Mouse (Mus musculus) liver, embryonic 14.5 days (tissue): ENCODE results near the gene Cyb5r3. TPM values are rescaled to one million over a fixed set of nuclear protein-coding genes. Genes with fewer than 3 reads are reported as not detected.

Source experiments
- ATAC-seq: fragments of 200-750 bp; cut with Nextera tagmentation; 2 replicates; pipeline ENCODE4 v1.8.0; 2017; ENCODE audit warnings: moderate number of reproducible peaks, mild to moderate bottlenecking, moderate library complexity; ENCODE audit not compliant: insufficient read depth
- DNase-seq, 3 experiments: peaks; one replicate each; pipeline ENCODE4 v3.0.0-alpha.2; 2012 to 2013; ENCODE audit warnings: low read depth in 3 of 3, low spot score in 3 of 3
- H3K27ac ChIP-seq: fragments of 300-500 bp; sonication (generic); 2 replicates; pipeline ENCODE4 v1.5.1; 2014; ENCODE audit warnings: moderate library complexity, mild to moderate bottlenecking, control low read depth, inconsistent platforms
- H3K27me3 ChIP-seq: fragments of 300-500 bp; sonication (generic); 2 replicates; pipeline ENCODE4 v1.6.1; 2014; ENCODE audit warnings: mild to moderate bottlenecking, low read length, moderate library complexity; ENCODE audit not compliant: control insufficient read depth, insufficient read depth
- H3K36me3 ChIP-seq: fragments of 300-500 bp; sonication (generic); replicated peaks from 2 replicates; pipeline ENCODE4 v1.6.1; 2014; ENCODE audit warnings: low read depth; ENCODE audit not compliant: control insufficient read depth, insufficient read depth
- H3K4me1 ChIP-seq, 2 experiments: fragments of 200-500 bp in 1 of 2; fragments of 300-500 bp in 1 of 2; sonication (generic) in 1 of 2; replicated peaks; 2 replicates each; pipeline ENCODE4 v1.6.1; 2012 to 2014; ENCODE audit warnings: antibody characterized with exemption in 1 of 2, inconsistent platforms in 1 of 2, low read length in 1 of 2; ENCODE audit not compliant: control insufficient read depth in 2 of 2, insufficient read depth in 2 of 2
- H3K4me2 ChIP-seq: fragments of 300-500 bp; sonication (generic); 2 replicates; pipeline ENCODE4 v1.6.1; 2014; ENCODE audit warnings: low read depth, mild to moderate bottlenecking, control low read depth, moderate library complexity
- H3K4me3 ChIP-seq, 2 experiments: fragments of 200-500 bp in 1 of 2; fragments of 300-500 bp in 1 of 2; sonication (generic) in 1 of 2; 2 replicates each; pipeline ENCODE4 v1.5.1; 2012 to 2014; ENCODE audit warnings: low read depth in 2 of 2, low read length in 2 of 2, mild to moderate bottlenecking in 2 of 2, control low read depth in 1 of 2, inconsistent platforms in 1 of 2, moderate library complexity in 1 of 2; ENCODE audit not compliant: insufficient read depth in 1 of 2
- H3K9ac ChIP-seq: fragments of 300-500 bp; sonication (generic); replicated peaks from 2 replicates; pipeline ENCODE4 v1.6.1; 2014; ENCODE audit warnings: mild to moderate bottlenecking, control low read depth, moderate library complexity
- H3K9me3 ChIP-seq: fragments of 300-500 bp; sonication (generic); 2 replicates; pipeline ENCODE4 v1.6.1; 2016; ENCODE audit warnings: low read length, mixed read lengths; ENCODE audit not compliant: control insufficient read depth
- CTCF ChIP-seq: IDR thresholded peaks from 2 replicates; pipeline ENCODE4 v1.5.1; 2016; ENCODE audit warnings: antibody characterized with exemption, low read depth, control low read depth
- EP300 ChIP-seq: IDR thresholded peaks from 2 replicates; pipeline ENCODE4 v1.6.1; 2016; ENCODE audit warnings: antibody characterized with exemption, low read depth
- WGBS: fragments of 180-500 bp; shearing (Covaris S2); extraction: QIAGEN DNeasy Blood & Tissue Kit; methylation state at CpG from one replicate; pipeline ENCODE4 v1.1.7; 2014; ENCODE audit not compliant: insufficient replicate concordance; 5-methylcytosine and 5-hydroxymethylcytosine counted together
- polyA plus RNA-seq, 2 experiments: library from polyadenylated mRNA; depleted of rRNA in 1 of 2; stranded (reverse) in 1 of 2; unstranded in 1 of 2; fragments of >200 nt; fragmentation: Nextera tagmentation in 1 of 2; extraction: Ambion mirVana in 1 of 2; gene quantifications; 2 replicates each; pipeline versions ENCODE4 v1.2.1 to v1.2.3; 2012 to 2014

The Cyb5r3 gene
- polyA plus RNA-seq, 2 experiments: 88.8 to 103 TPM

DNA sequence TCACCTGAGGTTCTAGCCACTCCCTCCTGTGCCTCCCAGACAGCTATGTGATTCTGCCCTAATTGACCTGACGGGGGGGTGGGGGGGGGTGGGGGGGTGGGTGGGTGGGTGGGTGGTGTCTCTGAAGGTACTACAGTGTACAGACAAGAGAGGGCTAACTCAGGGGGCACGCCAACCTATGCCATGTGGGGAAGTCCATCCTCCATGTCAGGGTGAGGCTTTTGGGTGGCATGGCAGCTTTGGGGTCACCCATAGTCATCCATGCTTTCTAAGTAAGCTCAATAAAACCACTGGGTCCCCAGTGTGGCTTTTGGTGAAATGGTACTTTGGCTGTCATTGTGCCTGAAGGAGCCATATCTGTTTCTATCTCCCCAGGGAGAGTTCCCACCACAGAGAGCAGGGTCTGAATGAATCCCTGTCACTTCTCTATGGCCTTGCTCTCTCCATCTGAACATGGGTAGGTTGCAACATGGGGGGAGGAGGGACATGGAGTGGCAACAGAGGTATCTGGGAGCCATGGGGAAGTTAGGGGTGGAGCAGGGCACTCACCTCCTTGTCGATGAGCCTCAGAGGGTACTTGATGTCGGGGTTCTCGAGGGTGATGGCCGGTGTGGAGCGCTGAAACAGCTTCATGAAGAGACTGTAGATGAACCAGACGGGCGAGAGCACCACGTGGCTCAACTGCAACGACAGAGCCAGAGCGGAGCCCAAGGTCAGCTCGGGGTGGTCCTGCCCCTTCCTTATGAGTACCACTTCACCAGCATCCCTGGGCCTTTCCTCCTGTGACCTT, 6.7 kb downstream of the Cyb5r3 start:
- H3K9ac ChIP-seq: peak overlapping the region; percentile 94
- DNase-seq (no peak), ATAC-seq (no peak)
- WGBS: 79% methylated on average over 13 of the region's 13 CpGs
- H3K27ac ChIP-seq: peak overlapping the region; percentile 92
- peaks cover 56% of the 10 kb centered on the region for H3K36me3 ChIP-seq
- H3K4me1 ChIP-seq: peaks cover 46 to 60% of the 10 kb centered on the region in 2 experiments
- no peak for TF ChIP-seq EP300
- TF ChIP-seq CTCF: no peak
- 0 out of 4 replicates have a peak overlapping the region, but pooled peaks of 1 of the 2 experiments have one; percentile 14 for H3K4me3 ChIP-seq
- no peaks in the 10 kb centered on the region for H3K9me3 ChIP-seq
- peak overlapping the region; percentile 93 for H3K4me2 ChIP-seq
- no peaks in the 10 kb centered on the region for H3K27me3 ChIP-seq

DNA sequence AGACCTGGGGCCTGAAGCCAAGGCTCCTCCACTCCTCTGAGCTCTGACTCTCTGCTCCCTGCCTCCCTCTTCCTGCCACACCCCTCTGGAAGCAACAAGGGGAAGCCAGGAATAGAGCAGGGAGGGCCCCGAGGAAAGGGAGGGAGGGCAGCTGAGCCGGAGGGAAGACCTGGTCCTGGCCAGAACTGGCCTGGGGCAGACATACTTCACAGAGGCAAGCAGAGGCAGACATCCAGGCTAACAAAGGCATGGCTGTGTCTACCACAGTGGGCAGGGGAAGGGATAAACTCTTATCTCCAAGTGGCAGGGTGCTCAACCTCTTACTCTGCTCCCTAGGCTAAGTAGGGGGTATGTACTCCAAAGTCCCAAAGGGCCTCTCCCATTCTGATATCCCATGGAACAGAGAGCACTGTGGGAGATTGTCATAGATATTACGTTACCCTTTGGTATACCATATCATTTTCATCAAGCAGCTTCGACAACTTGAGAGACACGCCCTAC, 7.4 kb downstream of the Cyb5r3 start:
- H3K4me1 ChIP-seq: peaks cover 45 to 57% of the 10 kb centered on the region in 2 experiments
- peak overlapping the region; percentile 31 to 43 for H3K4me3 ChIP-seq
- H3K4me2 ChIP-seq: peak overlapping the region; percentile 93
- no peaks in the 10 kb centered on the region for H3K9me3 ChIP-seq
- peaks cover 63% of the 10 kb centered on the region for H3K36me3 ChIP-seq
- 3% methylated on average over 5 of the region's 5 CpGs for WGBS
- peak overlapping the region; percentile 63 for H3K9ac ChIP-seq
- peak; percentile 88 for ATAC-seq
- DNase-seq: peak; percentile 68 to 73 (median 70)
- H3K27me3 ChIP-seq: no peaks in the 10 kb centered on the region
- TF ChIP-seq CTCF (no peak), EP300 (peak; percentile 81)
- peak overlapping the region; percentile 92 for H3K27ac ChIP-seq

DNA sequence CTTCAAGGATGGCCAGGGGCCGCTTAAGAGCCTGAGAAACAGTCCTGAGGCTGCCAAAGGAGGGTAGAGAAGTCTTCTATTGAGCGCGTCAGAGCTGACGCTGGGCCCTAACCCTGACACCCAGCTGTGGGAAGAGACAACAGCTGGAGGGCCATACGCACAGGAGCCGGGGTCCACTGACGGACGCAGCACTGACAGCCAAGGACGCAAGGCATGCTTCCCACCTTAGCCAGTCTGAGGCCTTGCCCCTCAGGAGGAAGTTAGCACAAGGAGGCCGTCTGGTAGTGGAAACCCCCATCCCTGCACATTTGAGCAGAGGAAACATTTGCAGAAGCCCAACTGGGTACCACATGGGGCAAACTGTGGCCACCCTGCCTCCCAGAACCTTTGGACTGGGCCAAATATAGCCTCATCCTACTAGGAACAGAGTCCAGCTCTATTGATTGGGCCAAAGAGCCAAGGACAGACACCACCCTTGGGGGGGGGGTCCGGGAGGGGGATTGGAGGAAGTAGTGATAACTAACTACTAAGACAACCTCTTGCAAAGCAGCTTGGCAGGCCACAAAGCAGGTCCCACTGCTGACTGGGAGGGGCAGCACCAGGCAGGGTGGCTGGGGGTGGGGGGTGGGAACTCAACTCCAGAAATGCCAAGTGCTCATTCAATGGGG, 9.4 kb downstream of the Cyb5r3 start:
- no peak overlapping the region for H3K27ac ChIP-seq
- DNase-seq: no peak
- 78% methylated on average over 11 of the region's 11 CpGs for WGBS
- no peak for ATAC-seq
- no peak overlapping the region for H3K4me2 ChIP-seq
- H3K4me3 ChIP-seq: no peak overlapping the region
- H3K9ac ChIP-seq: no peak overlapping the region; the same call in 1 of the 2 replicates
- peaks cover 32 to 37% of the 10 kb centered on the region in 2 experiments for H3K4me1 ChIP-seq
- TF ChIP-seq EP300 (no peak), CTCF (no peak)
- H3K27me3 ChIP-seq: no peaks in the 10 kb centered on the region
- peaks cover 82% of the 10 kb centered on the region for H3K36me3 ChIP-seq
- no peaks in the 10 kb centered on the region for H3K9me3 ChIP-seq

DNA sequence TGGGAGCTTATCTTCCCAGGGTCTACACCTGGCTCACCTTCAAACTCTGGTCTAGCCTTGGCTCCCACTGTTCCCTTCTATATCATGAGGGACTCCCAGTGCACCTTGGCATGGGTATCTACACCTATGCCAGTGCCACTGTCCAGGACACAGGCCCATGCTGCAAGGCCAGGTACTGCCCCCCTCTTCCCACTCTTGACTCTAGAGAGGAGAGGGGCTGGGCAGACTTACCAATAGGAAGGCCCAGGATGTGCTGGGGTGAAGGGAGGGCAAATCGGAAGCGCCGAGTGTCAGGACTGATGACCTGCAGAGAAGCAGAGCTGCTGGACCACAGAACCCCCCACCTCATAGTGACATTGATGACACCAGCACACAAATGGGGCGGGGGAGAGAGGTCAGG, 10.4 kb downstream of the Cyb5r3 start:
- Histone ChIP-seq H3K4me1 (peaks cover 22 to 28% of the 10 kb centered on the region in 2 experiments), H3K27ac (no peak overlapping the region)
- TF ChIP-seq CTCF: no peak
- TF ChIP-seq EP300: no peak

More for the DNA sequence above, 10.4 kb downstream of the Cyb5r3 start:
- no peaks in the 10 kb centered on the region for H3K27me3 ChIP-seq
- no peak overlapping the region for H3K4me3 ChIP-seq
- no peak overlapping the region for H3K4me2 ChIP-seq
- DNase-seq (no peak), ATAC-seq (no peak)
- WGBS: 92% methylated on average over 4 of the region's 4 CpGs
- no peaks in the 10 kb centered on the region for H3K9me3 ChIP-seq
- no peak overlapping the region for H3K9ac ChIP-seq
- H3K36me3 ChIP-seq: peaks cover 86% of the 10 kb centered on the region
